Mouse (Mus musculus) neural tube, embryonic 11.5 days (tissue): ENCODE results near the gene Ipo5. TPM values are rescaled to one million over a fixed set of nuclear protein-coding genes. Genes with fewer than 3 reads are reported as not detected.

Experiments
- polyA plus RNA-seq: library from polyadenylated mRNA; unstranded; fragments of >200 nt; fragmentation: Nextera tagmentation; extraction: Ambion mirVana; gene quantifications from 2 replicates; pipeline ENCODE4 v1.2.1, GENCODE M21; 2014

Ipo5 gene
- polyA plus RNA-seq, 1 experiment from 2014 or later: 149 TPM

Other genes starting within 250 kb of the Ipo5 start
- 23.8 and 30.8 TPM in 2 replicates for gene Farp1, start 124.0 kb downstream of the Ipo5 start, polyA plus RNA-seq